Mouse (Mus musculus): ENCODE results near the gene Nudt14.

Gene Nudt14

DNA sequence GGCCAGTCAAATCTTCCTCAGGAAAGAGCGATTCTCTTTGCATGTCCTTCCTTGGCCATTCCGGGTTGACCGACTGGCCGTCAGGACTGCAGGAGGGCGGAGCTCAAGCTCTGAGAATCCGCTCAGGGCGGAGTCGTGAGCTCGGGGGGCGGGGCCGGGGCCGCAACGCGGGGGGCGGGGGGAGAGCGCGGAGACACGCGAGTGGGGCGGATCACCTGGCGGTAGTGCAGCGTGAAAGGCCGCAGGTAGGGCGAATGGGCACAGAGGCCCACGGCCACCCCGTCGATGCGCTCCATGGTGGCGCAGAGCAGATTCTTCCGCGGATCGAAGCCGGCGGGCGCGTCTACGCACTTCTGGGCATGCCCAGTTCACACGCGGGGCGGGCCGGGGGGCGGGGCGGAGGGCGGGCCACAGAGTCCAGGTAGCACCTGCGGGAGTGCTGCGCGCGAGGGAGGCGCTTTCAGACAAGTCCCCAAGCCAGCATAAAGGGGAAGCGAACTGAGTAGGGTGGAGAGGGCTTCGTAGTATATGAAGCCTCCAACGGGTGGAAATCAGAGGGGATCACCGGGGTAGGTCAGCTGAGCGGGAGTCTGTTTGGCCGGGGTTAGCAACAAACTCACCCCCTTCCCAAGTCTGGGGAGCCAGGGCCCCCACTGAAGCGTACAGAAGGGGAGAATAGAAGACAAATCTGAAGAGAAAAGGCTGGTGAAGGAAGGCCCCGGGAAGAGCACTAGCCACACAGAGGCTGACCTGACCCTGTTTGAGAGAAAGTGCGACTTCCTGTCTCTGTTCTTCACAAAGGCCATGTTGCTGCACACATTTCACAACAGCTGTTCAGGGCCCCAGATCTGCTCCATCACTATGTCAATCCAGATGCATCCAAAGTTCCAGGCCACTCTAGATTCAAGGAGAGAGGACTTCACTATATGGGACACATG is at the start of gene Nudt14:
Gene Nudt14 (minus strand): TSS at position 349 of the 938 bp plus-strand sequence.
- DNase-seq (ENCODE audit: low spot score in 2 of 2) = peak in 1 of 2 experiments; percentile 57

GRCm38 (mm10) chr12:112991444-112991843 is 49.5 kb upstream of the Nudt14 start:
- DNase-seq (ENCODE audit: low spot score in 2 of 2) = no peak

- no peak for DNase-seq (ENCODE audit: low spot score in 2 of 2)
Observed at GRCm38 (mm10) chr12:112990706-112991405, 48.9 kb upstream of the Nudt14 start.

- no peak for DNase-seq (ENCODE audit: low spot score in 2 of 2)
Observed at GRCm38 (mm10) chr12:112987877-112988276, 46.0 kb upstream of the Nudt14 start.

- DNase-seq (ENCODE audit: low spot score in 2 of 2) = no peak
Observed at GRCm38 (mm10) chr12:112985346-112985745, 43.4 kb upstream of the Nudt14 start.

DNA sequence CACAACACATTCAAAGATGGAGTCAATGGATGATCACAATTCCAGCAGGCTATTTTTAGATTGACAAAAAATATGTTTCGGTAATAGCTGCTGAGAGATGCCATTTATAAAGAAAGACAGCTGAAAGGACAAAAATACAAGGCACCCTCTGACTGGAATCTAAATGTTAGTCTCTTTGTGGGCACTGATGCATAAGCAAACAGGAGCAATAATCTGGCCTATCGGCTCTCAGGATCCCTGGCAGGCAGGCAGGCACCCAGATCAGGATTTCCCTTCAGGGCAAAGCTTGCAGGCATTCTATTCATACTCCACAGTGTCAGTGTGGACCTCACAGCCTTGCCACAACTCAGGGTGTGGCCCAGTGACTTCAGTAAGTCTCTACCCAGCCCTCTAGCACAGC is 40.1 kb upstream of the Nudt14 start:
- DNase-seq (ENCODE audit: low spot score in 2 of 2) = no peak

DNA sequence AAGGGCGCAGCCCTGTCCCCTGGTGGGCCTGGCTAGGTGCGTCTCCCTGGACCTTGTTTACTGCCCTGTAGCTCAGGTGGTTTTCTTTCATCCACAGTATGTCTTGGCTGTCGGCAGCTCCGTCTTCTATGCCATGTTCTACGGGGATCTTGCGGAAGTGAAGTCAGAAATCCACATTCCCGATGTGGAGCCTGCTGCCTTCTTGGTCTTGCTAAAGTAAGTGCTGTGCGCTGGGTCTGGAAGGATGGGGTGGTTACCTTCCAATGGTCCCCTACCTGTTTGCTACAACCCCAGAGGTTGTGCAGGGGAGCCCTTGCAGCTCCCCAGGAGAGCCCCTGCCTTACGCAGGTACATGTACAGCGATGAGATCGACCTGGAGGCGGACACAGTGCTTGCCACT is 35.2 kb upstream of the Nudt14 start:
- no peak for DNase-seq (ENCODE audit: low spot score in 2 of 2)

- DNase-seq (ENCODE audit: low spot score in 2 of 2) = peak; percentile 80 to 85
Observed at GRCm38 (mm10) chr12:112976371-112977073, 34.6 kb upstream of the Nudt14 start, which contains the start of gene Btbd6. Gene Btbd6 (plus strand): TSS chr12:112976482.

GRCm38 (mm10) chr12:112974736-112975135 is 32.8 kb upstream of the Nudt14 start:
- DNase-seq (ENCODE audit: low spot score in 2 of 2) = no peak

DNA sequence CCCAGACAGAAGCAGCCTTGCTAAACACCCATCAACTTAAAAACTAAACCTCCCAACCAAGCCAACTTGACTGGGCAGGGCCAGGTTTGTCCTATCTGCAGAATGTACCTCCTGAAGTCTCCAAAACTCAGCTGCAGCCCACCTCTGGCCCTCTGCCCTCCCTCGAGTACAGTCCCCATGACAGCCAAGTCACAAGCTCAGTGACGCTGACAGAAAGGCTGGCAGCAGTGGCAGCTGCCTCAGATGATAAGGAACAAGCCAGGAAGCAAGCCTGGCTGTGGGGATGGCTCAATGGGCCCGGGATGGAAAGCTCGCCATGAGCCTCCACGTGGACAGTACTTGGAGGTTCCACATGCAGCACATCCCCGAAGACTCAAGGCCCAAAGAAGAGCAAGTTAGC is 27.7 kb upstream of the Nudt14 start:
- DNase-seq (ENCODE audit: low spot score in 2 of 2) = no peak

GRCm38 (mm10) chr12:112968943-112969342 is 27.0 kb upstream of the Nudt14 start:
- no peak for DNase-seq (ENCODE audit: low spot score in 2 of 2)

- DNase-seq (ENCODE audit: low spot score in 2 of 2) = no peak
Observed at GRCm38 (mm10) chr12:112965783-112966182, 23.9 kb upstream of the Nudt14 start.

DNA sequence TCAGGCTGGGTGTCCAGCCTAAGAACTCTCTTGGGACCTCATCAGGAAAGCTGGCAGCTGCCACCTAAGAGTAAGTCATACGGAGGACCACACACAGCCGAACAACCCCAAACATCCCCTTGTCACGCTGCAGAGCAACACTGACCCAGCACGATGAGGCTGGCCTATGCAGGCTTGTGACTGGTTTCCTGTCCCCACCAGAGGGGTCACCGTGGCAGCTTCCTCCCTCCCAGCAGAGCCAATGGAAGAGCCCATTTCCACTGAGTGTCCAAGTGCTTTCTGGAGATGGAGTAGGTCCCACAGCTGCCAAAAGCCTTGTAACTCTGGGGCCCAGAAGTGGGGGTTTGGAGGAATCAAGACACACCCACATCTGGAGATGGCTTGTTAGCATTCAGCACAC is 19.9 kb upstream of the Nudt14 start:
- DNase-seq (ENCODE audit: low spot score in 2 of 2) = no peak

DNA sequence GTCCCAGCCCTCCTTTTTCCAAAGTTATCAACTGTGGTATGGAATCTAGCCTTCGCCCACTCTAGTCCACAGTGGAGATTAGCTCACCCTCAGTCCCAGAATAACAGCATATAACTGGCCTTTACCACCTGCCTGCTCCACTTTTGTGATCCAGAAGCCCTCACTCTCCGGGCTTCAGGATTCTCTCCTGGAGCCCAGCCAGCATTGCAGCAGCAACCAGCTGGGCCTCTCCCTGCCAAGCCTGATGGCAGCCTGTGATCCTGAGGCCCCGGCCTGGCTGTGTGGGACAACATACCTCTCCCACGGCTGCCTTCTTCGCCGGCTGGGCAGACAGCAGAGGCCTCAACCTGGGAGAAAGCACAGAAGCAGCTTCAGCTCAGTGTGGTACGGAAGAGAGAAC is 19.5 kb upstream of the Nudt14 start:
- DNase-seq (ENCODE audit: low spot score in 2 of 2) = no peak

- no peak for DNase-seq (ENCODE audit: low spot score in 2 of 2)
Observed at GRCm38 (mm10) chr12:112959421-112959820, 17.5 kb upstream of the Nudt14 start.

DNA sequence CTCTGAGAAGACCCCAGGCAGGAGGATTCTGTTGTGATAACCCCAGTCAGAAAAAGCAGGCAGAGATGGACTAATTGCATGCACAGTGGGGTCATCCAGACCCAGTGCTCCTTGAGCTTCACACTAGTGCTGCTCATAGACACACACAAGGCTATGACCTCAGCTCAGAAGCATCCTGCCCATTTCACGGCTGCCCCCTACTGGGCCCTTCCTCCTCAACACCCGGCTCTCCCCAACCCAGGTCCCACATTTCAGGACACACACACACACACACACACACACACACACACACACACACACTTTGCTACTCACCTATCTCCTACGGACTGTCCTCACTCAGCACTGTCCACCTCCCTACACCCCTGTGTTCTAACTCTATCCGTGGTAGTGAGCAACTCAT is 16.4 kb upstream of the Nudt14 start:
- DNase-seq (ENCODE audit: low spot score in 2 of 2) = no peak

DNA sequence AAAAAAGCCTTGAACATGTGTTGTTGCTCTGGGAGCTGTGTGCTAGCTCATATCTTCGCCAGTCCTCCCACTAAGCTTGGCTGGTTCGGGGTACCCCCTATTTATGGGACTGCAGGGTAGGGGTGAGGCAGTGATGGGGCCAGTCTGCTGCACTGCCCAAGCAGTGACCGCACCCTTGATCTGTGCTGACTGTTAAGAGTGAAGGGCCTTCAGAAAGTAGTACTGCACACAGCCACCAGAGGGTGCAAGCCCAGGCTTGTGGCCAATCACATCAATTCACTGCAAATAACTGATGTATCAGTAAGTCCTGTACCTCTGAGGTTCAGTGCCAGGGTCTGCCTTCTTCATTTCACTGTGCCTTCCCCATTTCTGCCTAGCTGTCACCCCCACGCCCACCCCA is 13.9 kb upstream of the Nudt14 start:
- peak; percentile 62 to 73 for DNase-seq (ENCODE audit: low spot score in 2 of 2)

DNA sequence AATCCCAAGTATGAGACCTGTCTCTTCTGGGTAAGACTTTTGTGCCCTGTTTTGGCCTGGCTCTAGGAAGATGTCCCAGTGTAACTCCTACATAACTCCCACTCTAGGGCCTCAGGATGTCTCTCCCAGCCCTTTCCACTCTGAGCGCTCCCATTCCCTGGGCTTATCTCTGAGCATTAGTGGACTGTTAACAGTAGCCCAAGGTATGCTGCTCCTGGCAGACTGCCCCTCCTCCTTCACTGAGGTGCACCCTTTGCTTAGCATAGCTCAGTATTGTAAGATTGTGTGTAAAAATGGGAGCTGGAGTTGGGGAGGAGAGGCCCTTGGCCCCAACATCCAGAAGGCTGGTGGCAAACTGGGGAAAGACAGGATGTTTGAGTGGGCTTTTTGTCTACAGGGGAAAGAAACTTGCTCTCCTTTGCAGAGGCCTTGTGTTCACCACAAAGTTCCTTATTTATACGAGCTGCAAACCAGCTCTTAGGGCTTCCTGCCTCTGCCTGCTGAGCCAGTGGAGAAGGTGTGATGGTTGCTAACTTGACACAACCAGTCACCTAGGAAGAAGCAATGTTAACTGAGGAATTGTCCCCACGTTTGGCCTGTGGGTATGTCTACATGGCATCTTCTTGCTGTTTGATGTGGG is 11.1 kb upstream of the Nudt14 start:
- no peak for DNase-seq (ENCODE audit: low spot score in 2 of 2)

DNA sequence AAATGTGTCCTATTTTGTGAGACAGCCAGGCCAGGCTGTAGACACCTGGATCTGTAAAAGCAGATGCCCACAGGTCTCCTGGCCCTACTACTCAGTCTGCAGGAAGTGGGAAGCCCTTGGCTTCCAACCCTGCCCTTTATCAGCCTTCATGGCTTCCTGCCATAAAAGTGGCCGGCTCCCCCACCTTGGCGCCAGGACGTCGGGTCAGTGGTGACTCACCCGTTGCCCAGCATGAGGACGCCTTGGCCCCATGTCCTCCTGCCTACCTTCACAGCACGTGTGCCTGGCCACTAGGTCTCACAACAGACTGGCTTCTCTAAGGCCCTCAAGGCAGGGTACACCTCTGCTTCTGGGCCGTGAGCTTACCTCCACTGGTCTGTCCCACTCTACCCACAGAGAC is 10.5 kb upstream of the Nudt14 start:
- DNase-seq (ENCODE audit: low spot score in 2 of 2) = no peak

DNA sequence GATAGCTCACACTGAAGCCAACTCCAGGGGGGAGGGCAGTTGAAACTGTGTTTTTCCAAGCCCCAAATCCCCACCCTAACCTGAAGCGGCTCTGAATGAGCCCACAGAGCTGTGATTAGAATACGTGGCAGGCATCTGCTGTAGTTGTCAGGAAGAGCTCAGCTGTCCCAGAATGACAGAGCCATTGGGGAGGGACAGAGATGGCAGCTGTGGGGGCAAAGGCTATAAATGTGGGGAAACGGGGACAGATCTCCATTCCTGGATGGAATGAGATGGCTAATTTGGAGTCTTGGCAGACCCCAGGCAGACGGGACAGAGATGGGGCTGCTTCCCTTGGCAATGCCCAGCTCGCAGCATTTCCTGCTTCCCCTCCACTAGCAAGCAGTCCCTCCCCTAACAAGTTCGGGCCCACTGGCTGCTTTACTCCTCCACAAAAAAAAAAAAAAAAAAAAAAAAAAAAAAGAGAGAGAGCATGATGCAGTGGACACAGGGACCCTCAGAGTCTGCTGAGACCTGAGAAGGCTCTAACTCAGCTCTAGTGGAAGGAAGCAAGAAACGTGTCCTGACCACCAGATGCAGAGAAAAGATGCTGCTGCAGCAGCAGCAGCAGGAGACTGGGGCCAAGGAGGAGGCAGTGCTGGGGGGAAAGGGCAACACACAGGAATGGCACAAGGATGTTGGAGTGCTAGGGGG is 9.4 kb upstream of the Nudt14 start:
- no peak for DNase-seq (ENCODE audit: low spot score in 2 of 2)

DNA sequence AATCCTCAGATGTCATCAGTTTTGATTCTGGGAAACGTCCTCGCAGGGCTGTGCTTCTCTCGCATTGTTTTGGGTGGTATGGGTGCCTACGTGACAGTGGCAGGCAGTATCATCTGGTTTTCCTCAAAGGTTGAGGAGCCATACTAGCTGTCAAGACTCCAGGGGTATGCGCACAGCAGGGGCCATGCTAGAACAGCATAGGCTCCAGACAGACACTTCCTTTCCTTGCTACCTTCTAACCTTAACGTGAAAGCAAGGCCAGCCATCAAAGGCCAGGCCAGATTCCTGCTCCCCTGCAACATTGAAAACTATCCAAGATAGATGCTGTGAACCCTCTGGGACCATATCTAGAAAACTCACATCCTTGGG is 8.8 kb upstream of the Nudt14 start:
- DNase-seq (ENCODE audit: low spot score in 2 of 2) = no peak
